Mouse (Mus musculus) granulocyte monocyte progenitor cell, adult 5-6 weeks (primary cell): ENCODE results near the gene Olah. TPM values are rescaled to one million over a fixed set of nuclear protein-coding genes. Genes with fewer than 3 reads are reported as not detected.

ENCODE experiments used
- ATAC-seq: replicated peaks from 2 replicates; pipeline ENCODE4 v1.8.0; 2016; ENCODE audit warnings: mild to moderate bottlenecking, moderate TSS enrichment, inconsistent platforms; ENCODE audit not compliant: poor library complexity, severe bottlenecking
- total RNA-seq, 2 experiments: library from RNA; stranded (forward) in 1 of 2; stranded (reverse) in 1 of 2; fragments of 200-712, 200-1000 nt in 1 of 2; fragments of >200 nt in 1 of 2; fragmentation: Nextera tagmentation in 1 of 2; gene quantifications; 2 replicates each; pipeline ENCODE4 v1.2.3; 2014 to 2017

Gene Olah
- total RNA-seq, 2 experiments from 2014 or later, result not detected

- peak; percentile 35; the same call in 1 of the 2 replicates for ATAC-seq
Measured at GRCm38 (mm10) chr2:3355793-3356192, 41.2 kb downstream of the Olah start.

GRCm38 (mm10) chr2:3353160-3353559 is 43.9 kb downstream of the Olah start:
- no peak for ATAC-seq

- peak; percentile 89 for ATAC-seq
Measured at GRCm38 (mm10) chr2:3348919-3349318, 48.1 kb downstream of the Olah start.

GRCm38 (mm10) chr2:3348422-3348821 is 48.6 kb downstream of the Olah start:
- ATAC-seq, result peak; percentile 76

- peak; percentile 49 for ATAC-seq
Measured at GRCm38 (mm10) chr2:3335611-3336301, 61.3 kb downstream of the Olah start, which contains the start of gene Acbd7. Gene Acbd7, plus strand, starts transcription at chr2:3336168.

GRCm38 (mm10) chr2:3333761-3334160 is 63.2 kb downstream of the Olah start:
- ATAC-seq, result no peak

GRCm38 (mm10) chr2:3332484-3333242 is 64.3 kb downstream of the Olah start, which contains the start of gene Rpp38:
Gene Rpp38, minus strand, starts transcription at chr2:3332643.
- peak; percentile 78 for ATAC-seq

- no peak for ATAC-seq
Measured at GRCm38 (mm10) chr2:3332056-3332455, 65.0 kb downstream of the Olah start.

GRCm38 (mm10) chr2:3331071-3331703 is 65.8 kb downstream of the Olah start:
- ATAC-seq, result no peak

- ATAC-seq, result peak; percentile 81
Measured at GRCm38 (mm10) chr2:3327351-3327750, 69.7 kb downstream of the Olah start.

GRCm38 (mm10) chr2:3326547-3326946 is 70.5 kb downstream of the Olah start:
- no peak for ATAC-seq

GRCm38 (mm10) chr2:3324381-3325130 is 72.5 kb downstream of the Olah start:
- no peak for ATAC-seq

GRCm38 (mm10) chr2:3323132-3323531 is 73.9 kb downstream of the Olah start:
- ATAC-seq, result no peak

GRCm38 (mm10) chr2:3305426-3306025 is 91.5 kb downstream of the Olah start:
- ATAC-seq, result no peak

- ATAC-seq, result no peak
Measured at GRCm38 (mm10) chr2:3295826-3296225, 101.2 kb downstream of the Olah start.

- no peak for ATAC-seq
Measured at GRCm38 (mm10) chr2:3292170-3292569, 104.8 kb downstream of the Olah start.
